Mouse (Mus musculus): Measurements from ENCODE around the gene Ap3d1. TPM values are rescaled to one million over a fixed set of nuclear protein-coding genes. Genes with fewer than 3 reads are reported as not detected.

The Ap3d1 gene
- polyA plus RNA-seq, 1 experiment from 2014 or later, result 93.9 TPM

Other genes with a start within 250 kb of the Ap3d1 start
- gene Onecut3, start 247.4 kb downstream of the Ap3d1 start, polyA plus RNA-seq (2016; fragmentation: Nextera tagmentation; extraction: Ambion mirVana), result 1.0 and 1.2 TPM in 2 replicates
- gene Atp8b3, start 203.1 kb downstream of the Ap3d1 start, polyA plus RNA-seq (2016; fragmentation: Nextera tagmentation; extraction: Ambion mirVana), result 1.0 TPM in 2 replicates
- 35.6 and 35.9 TPM in 2 replicates for gene Rexo1, start 180.7 kb downstream of the Ap3d1 start, polyA plus RNA-seq (2016; fragmentation: Nextera tagmentation; extraction: Ambion mirVana)
- gene Klf16, start 164.9 kb downstream of the Ap3d1 start, polyA plus RNA-seq (2016; fragmentation: Nextera tagmentation; extraction: Ambion mirVana), result 7.3 and 7.5 TPM in 2 replicates
- 126 and 127 TPM in 2 replicates for gene Abhd17a, start 151.9 kb downstream of the Ap3d1 start, polyA plus RNA-seq (2016; fragmentation: Nextera tagmentation; extraction: Ambion mirVana)
- gene Scamp4, start 139.4 kb downstream of the Ap3d1 start, polyA plus RNA-seq (2016; fragmentation: Nextera tagmentation; extraction: Ambion mirVana), result 60.8 and 63.9 TPM in 2 replicates
- gene Adat3, start 139.4 kb downstream of the Ap3d1 start, polyA plus RNA-seq (2016; fragmentation: Nextera tagmentation; extraction: Ambion mirVana), result 5.4 and 6.7 TPM in 2 replicates
- 3.6 and 6.0 TPM in 2 replicates for gene Gm49322, start 136.2 kb downstream of the Ap3d1 start, polyA plus RNA-seq (2016; fragmentation: Nextera tagmentation; extraction: Ambion mirVana)
- 173 and 192 TPM in 2 replicates for gene Csnk1g2, start 119.4 kb downstream of the Ap3d1 start, polyA plus RNA-seq (2016; fragmentation: Nextera tagmentation; extraction: Ambion mirVana)
- 92.8 and 100 TPM in 2 replicates for gene Btbd2, start 85.2 kb downstream of the Ap3d1 start, polyA plus RNA-seq (2016; fragmentation: Nextera tagmentation; extraction: Ambion mirVana)
- gene Mknk2, start 64.2 kb downstream of the Ap3d1 start, polyA plus RNA-seq (2016; fragmentation: Nextera tagmentation; extraction: Ambion mirVana), result 86.5 and 88.5 TPM in 2 replicates
- 59.4 and 61.5 TPM in 2 replicates for gene Mob3a, start 40.3 kb downstream of the Ap3d1 start, polyA plus RNA-seq (2016; fragmentation: Nextera tagmentation; extraction: Ambion mirVana)
- gene Izumo4, start 40.1 kb downstream of the Ap3d1 start, polyA plus RNA-seq (2016; fragmentation: Nextera tagmentation; extraction: Ambion mirVana), result 28.6 and 29.3 TPM in 2 replicates
- gene Dot1l, start 12.9 kb upstream of the Ap3d1 start, polyA plus RNA-seq (2016; fragmentation: Nextera tagmentation; extraction: Ambion mirVana), result 26.3 and 26.5 TPM in 2 replicates
- gene Sf3a2, start 55.9 kb upstream of the Ap3d1 start, polyA plus RNA-seq (2016; fragmentation: Nextera tagmentation; extraction: Ambion mirVana), result 66.8 and 72.4 TPM in 2 replicates
- gene Plekhj1, start 56.4 kb upstream of the Ap3d1 start, polyA plus RNA-seq (2016; fragmentation: Nextera tagmentation; extraction: Ambion mirVana), result 155 TPM in 2 replicates
- not detected in 2 replicates for gene Amh, start 63.0 kb upstream of the Ap3d1 start, polyA plus RNA-seq (2016; fragmentation: Nextera tagmentation; extraction: Ambion mirVana)
- 1.4 and 1.6 TPM in 2 replicates for gene Jsrp1, start 71.2 kb upstream of the Ap3d1 start, polyA plus RNA-seq (2016; fragmentation: Nextera tagmentation; extraction: Ambion mirVana)
- gene Oaz1, start 84.4 kb upstream of the Ap3d1 start, polyA plus RNA-seq (2016; fragmentation: Nextera tagmentation; extraction: Ambion mirVana), result 1,342 and 1,429 TPM in 2 replicates
- gene Lingo3, start 101.8 kb upstream of the Ap3d1 start, polyA plus RNA-seq (2016; fragmentation: Nextera tagmentation; extraction: Ambion mirVana), result 0.65 and 1.3 TPM in 2 replicates
- 265 and 274 TPM in 2 replicates for gene Lsm7, start 112.9 kb upstream of the Ap3d1 start, polyA plus RNA-seq (2016; fragmentation: Nextera tagmentation; extraction: Ambion mirVana)
- 51.2 and 51.3 TPM in 2 replicates for gene Sppl2b, start 113.0 kb upstream of the Ap3d1 start, polyA plus RNA-seq (2016; fragmentation: Nextera tagmentation; extraction: Ambion mirVana)
- 0.06 and 0.10 TPM in 2 replicates for gene Tmprss9, start 129.6 kb upstream of the Ap3d1 start, polyA plus RNA-seq (2016; fragmentation: Nextera tagmentation; extraction: Ambion mirVana)
- 282 and 323 TPM in 2 replicates for gene Timm13, start 158.7 kb upstream of the Ap3d1 start, polyA plus RNA-seq (2016; fragmentation: Nextera tagmentation; extraction: Ambion mirVana)
- gene Lmnb2, start 176.0 kb upstream of the Ap3d1 start, polyA plus RNA-seq (2016; fragmentation: Nextera tagmentation; extraction: Ambion mirVana), result 57.1 and 61.3 TPM in 2 replicates
- 7.9 and 8.0 TPM in 2 replicates for gene Gadd45b, start 187.8 kb upstream of the Ap3d1 start, polyA plus RNA-seq (2016; fragmentation: Nextera tagmentation; extraction: Ambion mirVana)